Mouse (Mus musculus): ENCODE results near the gene Pim3.
A peak's percentile ranks its signal among the peaks of the same experiment; 100 is the strongest.
"Not testable (repeated sequence)": the region's sequence is repeated elsewhere in the genome, so short reads cannot be mapped to it uniquely, and the experiment has no call there.

Pim3 gene

GRCm38 (mm10) chr15:88861772-88862622 lies at the start of gene Pim3:
Pim3 (plus strand) TSS chr15:88862186.
- peak; percentile 92 to 95 for DNase-seq (ENCODE audit: low read depth in 1 of 2, low spot score in 2 of 2)

DNA sequence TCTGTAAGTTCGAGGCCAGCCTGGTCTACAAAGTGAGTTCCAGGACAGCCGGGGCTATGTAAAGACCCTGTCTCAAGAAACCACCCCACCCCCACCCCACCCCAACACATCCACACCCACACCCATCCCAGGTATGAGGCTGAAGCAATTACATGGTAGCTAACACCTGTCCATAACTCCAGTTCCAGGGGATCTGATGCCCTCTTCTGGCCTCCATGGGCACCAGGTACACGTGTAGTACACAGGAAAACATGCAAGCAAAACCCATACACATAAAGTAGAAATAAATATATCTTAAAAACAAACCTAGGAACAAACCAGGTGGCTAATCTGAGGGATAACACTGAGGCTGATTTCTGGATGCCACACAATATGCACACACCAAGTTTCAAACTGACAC lies 48.7 kb upstream of the Pim3 start:
- no peak for DNase-seq (ENCODE audit: low read depth in 1 of 2, low spot score in 2 of 2)

DNA sequence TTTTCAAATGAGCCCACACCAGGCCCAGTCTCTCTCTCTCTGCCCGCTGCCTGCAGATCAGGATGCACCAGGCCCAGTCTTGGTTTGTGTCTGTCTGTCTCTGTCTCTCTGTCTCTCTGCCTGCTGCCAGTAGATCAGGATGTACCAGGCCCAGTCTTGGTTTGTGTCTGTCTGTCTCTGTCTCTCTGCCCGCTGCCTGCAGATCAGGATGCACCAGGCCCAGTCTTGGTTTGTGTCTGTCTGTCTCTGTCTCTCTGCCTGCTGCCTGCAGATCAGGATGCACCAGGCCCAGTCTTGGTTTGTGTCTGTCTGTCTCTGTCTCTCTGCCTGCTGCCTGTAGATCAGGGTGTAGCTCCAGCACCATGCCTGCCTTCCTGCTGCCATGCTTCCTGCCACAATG lies 48.1 kb upstream of the Pim3 start:
- not testable (repeated sequence) for DNase-seq (ENCODE audit: low read depth in 1 of 2, low spot score in 2 of 2)

DNA sequence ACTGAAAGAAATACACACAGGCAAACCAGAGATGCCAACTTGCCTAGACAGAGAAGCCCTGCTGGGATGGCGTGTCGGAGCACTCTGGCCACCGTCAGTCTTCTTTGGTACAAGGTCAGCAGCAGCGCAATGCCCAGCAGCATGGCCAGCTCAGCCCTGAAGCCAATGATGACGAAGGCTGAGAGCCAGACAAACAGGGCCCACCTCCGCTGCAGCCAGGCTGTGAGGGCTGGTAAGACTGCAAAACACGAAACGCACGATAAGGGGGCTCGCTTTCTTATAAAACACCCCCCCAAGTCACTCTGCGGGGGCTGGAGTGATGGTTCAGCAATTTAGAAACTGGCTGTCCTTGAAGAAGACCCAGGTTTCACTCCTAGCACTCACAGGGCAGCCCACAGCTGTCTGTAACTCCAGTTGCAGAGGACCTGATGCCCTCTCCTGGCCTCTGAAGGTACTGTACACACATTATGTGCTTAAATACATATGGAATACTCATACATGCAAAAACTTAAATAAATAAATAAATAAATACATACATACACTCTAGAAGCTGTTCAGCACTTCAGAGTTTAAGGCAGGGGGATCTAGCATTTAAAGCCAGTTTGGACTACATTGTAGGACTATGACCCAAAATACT lies 47.5 kb upstream of the Pim3 start:
- DNase-seq (ENCODE audit: low read depth in 1 of 2, low spot score in 2 of 2): no peak

GRCm38 (mm10) chr15:88815196-88815700 lies 46.7 kb upstream of the Pim3 start:
- no peak for DNase-seq (ENCODE audit: low read depth in 1 of 2, low spot score in 2 of 2)

DNA sequence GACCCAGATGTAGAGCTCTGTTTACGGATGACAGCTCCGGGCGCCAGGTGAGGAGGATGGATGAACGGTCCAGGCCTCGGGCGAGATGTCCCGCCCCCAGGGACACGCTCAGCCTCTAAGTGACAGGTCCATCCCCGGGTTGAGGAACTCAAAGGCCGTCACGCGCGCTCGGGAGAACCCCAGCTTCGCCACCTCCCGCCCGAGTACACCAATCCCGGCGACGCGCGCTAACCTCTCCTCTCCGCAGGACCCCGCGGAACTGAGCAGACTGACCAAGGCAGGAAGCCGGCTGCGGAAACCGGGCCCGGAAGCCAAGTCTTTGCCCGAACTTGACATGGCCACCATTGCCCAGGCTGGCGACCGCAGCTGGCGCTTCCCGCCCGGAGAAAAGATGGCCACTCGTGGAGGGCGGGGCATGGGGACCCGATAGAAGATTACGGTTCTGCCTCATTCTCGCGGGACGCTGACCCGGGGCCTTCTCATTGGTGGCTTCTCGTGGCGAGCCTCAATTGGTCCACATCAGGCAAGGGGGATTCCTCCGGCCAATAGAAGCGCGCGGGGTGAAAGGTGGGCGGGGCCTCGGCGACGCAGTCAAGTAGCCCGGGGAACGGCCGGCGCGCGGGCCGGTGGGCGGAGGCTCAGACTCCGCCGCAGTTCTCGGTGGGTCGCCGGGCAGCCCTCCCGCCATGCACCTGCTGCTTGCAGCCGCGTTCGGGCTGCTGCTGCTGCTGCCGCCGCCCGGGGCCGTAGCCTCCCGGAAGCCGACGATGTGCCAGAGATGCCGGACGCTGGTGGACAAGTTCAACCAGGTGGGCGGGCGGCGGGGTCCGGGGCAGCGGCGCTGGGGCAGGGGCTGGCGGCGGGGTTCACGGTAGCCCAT lies 42.7 kb upstream of the Pim3 start, which contains the start of the genes Alg12 and Creld2:
Gene Alg12, minus strand, starts transcription at position 293 of the 880 bp plus-strand sequence.
Gene Creld2, plus strand, starts transcription at position 621 of the 880 bp plus-strand sequence.
- peak; percentile 99 for DNase-seq (ENCODE audit: low read depth in 1 of 2, low spot score in 2 of 2)

- DNase-seq (ENCODE audit: low read depth in 1 of 2, low spot score in 2 of 2): no peak
These were observed 42.1 kb upstream of the Pim3 start for GRCm38 (mm10) chr15:88819906-88820303.

- no peak for DNase-seq (ENCODE audit: low read depth in 1 of 2, low spot score in 2 of 2)
These were observed 40.6 kb upstream of the Pim3 start for GRCm38 (mm10) chr15:88821403-88821802.

DNA sequence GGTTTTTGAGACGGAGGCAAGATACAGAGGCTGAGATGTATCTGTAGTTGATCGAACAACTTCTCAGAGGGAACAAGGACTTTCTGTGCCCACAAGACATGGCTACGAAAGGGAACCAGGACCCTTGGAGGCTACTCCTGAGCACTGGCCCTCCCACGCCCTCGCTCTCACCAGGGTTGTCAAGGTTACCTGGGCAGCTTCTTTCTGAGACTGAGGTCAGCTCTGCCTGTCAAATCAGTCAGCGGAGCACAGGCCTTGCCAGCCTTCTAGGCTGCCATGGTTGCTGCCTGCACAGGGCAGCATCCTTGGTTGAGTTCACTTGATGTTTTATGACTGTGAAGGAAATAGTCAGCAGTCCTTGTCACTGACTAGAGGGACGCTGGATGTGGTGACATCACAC lies 39.5 kb upstream of the Pim3 start:
- no peak for DNase-seq (ENCODE audit: low read depth in 1 of 2, low spot score in 2 of 2)

- DNase-seq (ENCODE audit: low read depth in 1 of 2, low spot score in 2 of 2): no peak
These were observed 38.6 kb upstream of the Pim3 start for GRCm38 (mm10) chr15:88823376-88823775.

DNA sequence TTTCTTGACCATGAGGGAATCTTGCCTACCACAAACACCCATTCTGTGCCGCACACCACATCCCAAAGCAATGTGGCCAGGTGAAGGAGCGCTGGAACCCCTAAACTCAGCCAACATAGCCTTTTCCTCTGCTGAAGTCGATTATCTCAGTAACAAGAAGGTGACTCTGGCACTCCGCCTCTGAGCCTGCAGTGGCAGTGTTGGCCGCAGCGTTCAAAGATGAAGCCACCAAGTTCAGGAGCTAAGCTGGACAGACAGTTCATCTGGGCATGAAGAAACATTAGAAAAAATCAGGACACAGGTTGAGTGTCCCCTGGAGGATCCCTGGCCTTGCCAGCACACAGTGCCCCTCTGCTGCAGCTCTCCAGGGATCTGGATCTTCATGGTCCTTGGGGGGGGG lies 34.5 kb upstream of the Pim3 start:
- no peak for DNase-seq (ENCODE audit: low read depth in 1 of 2, low spot score in 2 of 2)

- DNase-seq (ENCODE audit: low read depth in 1 of 2, low spot score in 2 of 2): peak in 1 of 2 experiments; percentile 16
These were observed 33.8 kb upstream of the Pim3 start for GRCm38 (mm10) chr15:88827991-88828799.

GRCm38 (mm10) chr15:88828800-88829705 lies 32.9 kb upstream of the Pim3 start:
- DNase-seq (ENCODE audit: low read depth in 1 of 2, low spot score in 2 of 2): peak; percentile 47 to 71

- no peak for DNase-seq (ENCODE audit: low read depth in 1 of 2, low spot score in 2 of 2)
These were observed 32.1 kb upstream of the Pim3 start for GRCm38 (mm10) chr15:88829791-88830440.

GRCm38 (mm10) chr15:88830696-88831095 lies 31.3 kb upstream of the Pim3 start:
- no peak for DNase-seq (ENCODE audit: low read depth in 1 of 2, low spot score in 2 of 2)

DNA sequence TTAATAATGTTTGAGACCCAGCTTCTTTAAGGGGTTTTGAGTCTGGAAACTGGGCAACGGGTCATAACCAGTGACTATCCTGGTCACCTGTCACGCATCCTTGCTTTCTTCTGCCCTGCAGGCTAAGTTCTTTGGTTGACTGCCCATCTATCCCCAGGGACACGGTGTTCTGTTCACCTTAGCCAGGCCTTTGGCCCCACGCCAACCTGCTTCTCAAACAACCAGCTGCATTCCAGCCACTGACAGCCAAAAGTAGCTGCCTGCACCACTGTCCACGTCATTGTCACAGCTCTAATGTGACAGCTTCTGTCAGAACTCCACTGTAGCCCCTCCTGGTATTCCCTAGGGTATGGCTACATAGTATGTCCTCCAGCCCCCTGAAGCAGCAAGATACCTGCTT lies 30.5 kb upstream of the Pim3 start:
- no peak for DNase-seq (ENCODE audit: low read depth in 1 of 2, low spot score in 2 of 2)

DNA sequence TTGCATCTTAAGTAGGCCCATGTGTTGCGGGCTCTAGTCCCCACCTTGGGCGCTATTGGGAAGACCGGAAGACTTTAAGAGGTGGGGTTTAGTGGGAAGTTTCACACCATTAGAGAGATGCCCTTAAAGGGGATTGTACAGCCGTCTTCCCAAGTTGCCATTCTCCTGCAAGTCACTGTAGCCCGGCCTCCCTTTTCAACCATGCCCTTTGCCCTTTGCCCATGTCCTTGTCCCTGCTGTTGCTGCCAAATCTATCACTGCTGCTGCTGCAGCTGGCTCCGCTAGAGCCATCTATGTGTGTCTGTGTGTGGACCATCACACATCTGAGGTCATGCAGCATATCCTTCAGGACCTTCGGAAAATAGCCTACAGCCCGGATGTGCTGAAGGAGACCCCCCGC lies 29.4 kb upstream of the Pim3 start:
- no peak for DNase-seq (ENCODE audit: low read depth in 1 of 2, low spot score in 2 of 2)

GRCm38 (mm10) chr15:88836031-88836430 lies 26.0 kb upstream of the Pim3 start:
- no peak for DNase-seq (ENCODE audit: low read depth in 1 of 2, low spot score in 2 of 2)

DNA sequence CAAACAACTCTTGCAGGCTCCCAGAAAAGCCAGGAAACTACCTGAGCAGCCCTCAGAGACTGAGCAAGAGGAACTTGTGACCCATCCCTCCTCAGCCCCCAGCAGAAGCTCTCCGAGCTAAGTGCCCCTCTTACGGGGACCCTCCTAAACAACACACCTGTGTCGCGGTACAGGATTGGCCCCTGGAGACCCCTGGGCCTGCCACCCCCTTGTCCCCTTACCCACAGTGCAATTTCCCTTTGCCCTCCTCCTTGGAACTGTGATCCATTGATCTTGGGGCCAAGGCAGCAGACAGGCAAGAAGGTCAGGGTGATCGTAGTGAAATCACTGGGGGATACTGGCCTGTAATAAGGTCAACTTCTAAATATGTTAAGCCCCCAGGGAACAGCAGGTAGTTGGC lies 25.4 kb upstream of the Pim3 start:
- no peak for DNase-seq (ENCODE audit: low read depth in 1 of 2, low spot score in 2 of 2)
